Mouse (Mus musculus): ENCODE measurements around the gene Lrrc34.

DNA sequence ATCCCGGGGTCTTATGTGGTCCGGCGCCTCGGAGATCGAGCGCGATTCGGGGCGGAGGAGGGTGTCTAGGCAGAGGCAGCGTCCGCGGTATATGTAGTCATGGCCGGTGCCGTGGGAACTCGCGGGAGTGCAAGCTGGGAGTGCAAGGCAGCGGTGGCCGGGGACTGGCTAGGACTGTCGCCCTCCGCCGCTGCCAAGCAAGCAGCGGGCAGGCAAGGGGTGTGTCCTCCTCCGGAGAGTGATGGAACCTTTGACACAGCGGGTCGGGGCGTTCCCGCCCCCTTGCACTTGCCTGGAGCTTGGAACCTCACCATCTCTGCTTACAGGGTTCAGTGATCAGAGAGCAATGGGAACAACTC is 45.0 kb downstream of the Lrrc34 start:
- TF ChIP-seq CTCF (IDR thresholded peaks at IDR 0.05; ENCODE audit: borderline replicate concordance, insufficient read depth, low read length) (no peak), POLR2A (IDR thresholded peaks at IDR 0.05; ENCODE audit: low read depth, low read length) (no peak)

Data from embryonic fibroblast, embryonic 13.5 days (primary cell).